ENCODE assay signal across 20 mouse cellular contexts in genomic region chr12:80975939-80976671, GRCm38 (mm10). TPM values are rescaled to one million over a fixed set of nuclear protein-coding genes. Genes with fewer than 3 reads are reported as not detected.
"Had no signal": no experiment of that assay in that cellular context is flagged by ENCODE, and none has a peak within 500 bp of the region (broad histone marks: within the 10 kb centered on the region; RNA-seq: fewer than 3 reads in every experiment).

No protein-coding gene starts in this region.

- ATAC-seq: intestine, embryonic 16.5 days; midbrain, embryonic 13.5 days had no signal

- DNase-seq: kidney, adult 2 months; kidney, postnatal 14 days; layer of hippocampus, postnatal 36 days; lung, postnatal 14 days; right cerebral cortex, adult 18-20 months; right cerebral cortex, postnatal 25 days; thymus, postnatal 4 days had no signal

- H3K4me2 ChIP-seq: kidney, embryonic 15.5 days; limb, embryonic 15.5 days; lung, embryonic 15.5 days; midbrain, embryonic 13.5 days; neural tube, embryonic 15.5 days had no signal

- H3K4me1 ChIP-seq: kidney, embryonic 15.5 days; limb, embryonic 15.5 days; lung, embryonic 15.5 days; midbrain, embryonic 13.5 days; neural tube, embryonic 15.5 days had no signal

- H3K27me3 ChIP-seq: kidney, embryonic 15.5 days; limb, embryonic 15.5 days; lung, embryonic 15.5 days; midbrain, embryonic 13.5 days; neural tube, embryonic 15.5 days had no signal

- H3K4me3 ChIP-seq: kidney, embryonic 15.5 days; limb, embryonic 15.5 days; lung, embryonic 15.5 days; midbrain, embryonic 13.5 days; myocyte; neural tube, embryonic 15.5 days had no signal

- H3K36me3 ChIP-seq: kidney, embryonic 15.5 days; limb, embryonic 15.5 days; lung, embryonic 15.5 days; midbrain, embryonic 13.5 days; neural tube, embryonic 15.5 days had no signal

- H3K9ac ChIP-seq: kidney, embryonic 15.5 days; limb, embryonic 15.5 days; lung, embryonic 15.5 days; midbrain, embryonic 13.5 days; neural tube, embryonic 15.5 days had no signal

- H3K9me3 ChIP-seq: kidney, embryonic 15.5 days; limb, embryonic 15.5 days; lung, embryonic 15.5 days; neural tube, embryonic 15.5 days had no signal

- H3K27ac ChIP-seq: kidney, embryonic 15.5 days; limb, embryonic 15.5 days; lung, embryonic 15.5 days; macrophage; midbrain, embryonic 13.5 days; neural tube, embryonic 15.5 days had no signal

RNA-seq across cellular contexts. Expression of gene Slc10a1, which starts 7.6 kb away (rescaled TPM):
- total RNA-seq: layer of hippocampus, adult 8-10 months; layer of hippocampus, postnatal 36 days; left cerebral cortex, adult 8-10 months; left cerebral cortex, postnatal 25 days had no signal
- polyA plus RNA-seq: large intestine, adult 2 months; macrophage; small intestine, adult 2 months had no signal
